Mouse (Mus musculus): ENCODE data around the gene H2-M10.1. TPM values are rescaled to one million over a fixed set of nuclear protein-coding genes. Genes with fewer than 3 reads are reported as not detected.
"Not testable (repeated sequence)": the region's sequence is repeated elsewhere in the genome, so short reads cannot be mapped to it uniquely, and the experiment has no call there.

Gene H2-M10.1
- polyA plus RNA-seq (2015; fragmentation: Nextera tagmentation; extraction: Ambion mirVana): not detected in 2 replicates

- Histone ChIP-seq H3K4me3 (no peak within 1 kb of the TSS), H3K9ac (no peak within 1 kb of the TSS), H3K36me3 (no peaks in the 10 kb centered on the region), H3K9me3 (no peaks in the 10 kb centered on the region), H3K4me1 (replicated peaks) (no peaks in the 10 kb centered on the region), H3K27ac (replicated peaks) (no peak within 1 kb of the TSS), H3K4me2 (no peak within 1 kb of the TSS), H3K27me3 (no peaks in the 10 kb centered on the region)
- 88% methylated on average over 4 of the region's 4 CpGs for WGBS
- no peak for ATAC-seq (ENCODE audit: low FRiP score, low read depth)
Measured at GRCm38 (mm10) chr17:36326055-36326454, at the start of gene H2-M10.1. TSS of gene H2-M10.1 (minus strand) at chr17:36326155.

- not testable (repeated sequence) for H3K4me3 ChIP-seq; H3K9ac ChIP-seq; H3K27ac ChIP-seq (replicated peaks); H3K4me2 ChIP-seq; H3K27me3 ChIP-seq; H3K9me3 ChIP-seq; H3K4me1 ChIP-seq (replicated peaks); ATAC-seq (ENCODE audit: low FRiP score, low read depth); H3K36me3 ChIP-seq
- WGBS: 93% methylated on average over 2 of the region's 2 CpGs
Measured at GRCm38 (mm10) chr17:36368317-36368716, 42.4 kb upstream of the H2-M10.1 start, which contains the start of gene H2-M10.3. TSS of gene H2-M10.3 (minus strand) at chr17:36368417.

GRCm38 (mm10) chr17:36362404-36362803 is 36.4 kb upstream of the H2-M10.1 start:
- ATAC-seq (ENCODE audit: low FRiP score, low read depth); H3K9me3 ChIP-seq; H3K4me1 ChIP-seq (replicated peaks); H3K9ac ChIP-seq; H3K27ac ChIP-seq (replicated peaks); H3K4me3 ChIP-seq; H3K4me2 ChIP-seq; H3K27me3 ChIP-seq; H3K36me3 ChIP-seq: not testable (repeated sequence)

GRCm38 (mm10) chr17:36357512-36357911 is 31.6 kb upstream of the H2-M10.1 start:
- H3K9me3 ChIP-seq; H3K36me3 ChIP-seq; H3K4me3 ChIP-seq; H3K4me1 ChIP-seq (replicated peaks); H3K27me3 ChIP-seq; H3K27ac ChIP-seq (replicated peaks); H3K9ac ChIP-seq; H3K4me2 ChIP-seq; ATAC-seq (ENCODE audit: low FRiP score, low read depth): not testable (repeated sequence)

GRCm38 (mm10) chr17:36355763-36356162 is 29.8 kb upstream of the H2-M10.1 start:
- ATAC-seq (ENCODE audit: low FRiP score, low read depth): peak; percentile 61; the same call in 1 of the 2 replicates
- Histone ChIP-seq H3K27me3 (0 out of 2 replicates have a peak, but pooled peaks cover 2% of the 10 kb centered on the region), H3K4me2 (no peak overlapping the region), H3K27ac (replicated peaks) (no peak overlapping the region), H3K4me3 (no peak overlapping the region), H3K9me3 (no peaks in the 10 kb centered on the region), H3K4me1 (replicated peaks) (no peaks in the 10 kb centered on the region), H3K9ac (no peak overlapping the region), H3K36me3 (no peaks in the 10 kb centered on the region)
- 41% methylated on average over 3 of the region's 3 CpGs for WGBS

GRCm38 (mm10) chr17:36355343-36355742 is 29.4 kb upstream of the H2-M10.1 start:
- H3K9ac ChIP-seq; H3K36me3 ChIP-seq; H3K4me2 ChIP-seq; H3K9me3 ChIP-seq; H3K4me3 ChIP-seq; H3K27ac ChIP-seq (replicated peaks); H3K27me3 ChIP-seq; H3K4me1 ChIP-seq (replicated peaks): not testable (repeated sequence)
- ATAC-seq (ENCODE audit: low FRiP score, low read depth): peak; percentile 85

- WGBS: 31% methylated on average over 5 of the region's 5 CpGs
- peaks cover 8% of the 10 kb centered on the region for H3K4me1 ChIP-seq (replicated peaks)
Measured at GRCm38 (mm10) chr17:36315689-36316253, 10.2 kb downstream of the H2-M10.1 start.

GRCm38 (mm10) chr17:36315041-36315688 is 10.8 kb downstream of the H2-M10.1 start:
- ATAC-seq (ENCODE audit: low FRiP score, low read depth): peak; percentile 95
- H3K9ac ChIP-seq: peak overlapping the region; percentile 70
- 0% methylated on average over 19 of the region's 19 CpGs for WGBS

More at GRCm38 (mm10) chr17:36315689-36316253, 10.2 kb downstream of the H2-M10.1 start:
- H3K9me3 ChIP-seq: no peaks in the 10 kb centered on the region
- peak overlapping the region; percentile 96 for H3K27ac ChIP-seq (replicated peaks)
- peak overlapping the region; percentile 52 for H3K4me3 ChIP-seq
- peak; percentile 75 for ATAC-seq (ENCODE audit: low FRiP score, low read depth)
- no peaks in the 10 kb centered on the region for H3K36me3 ChIP-seq
- H3K4me2 ChIP-seq: peak overlapping the region; percentile 69
- no peaks in the 10 kb centered on the region for H3K27me3 ChIP-seq
- peak overlapping the region; percentile 70 for H3K9ac ChIP-seq

GRCm38 (mm10) chr17:36314511-36314910 is 11.4 kb downstream of the H2-M10.1 start:
- H3K9me3 ChIP-seq: no peaks in the 10 kb centered on the region
- H3K27ac ChIP-seq (replicated peaks): peak overlapping the region; percentile 96
- ATAC-seq (ENCODE audit: low FRiP score, low read depth): peak; percentile 53
- H3K36me3 ChIP-seq: no peaks in the 10 kb centered on the region
- WGBS: 2% methylated on average over 9 of the region's 9 CpGs
- H3K27me3 ChIP-seq: no peaks in the 10 kb centered on the region
- peak overlapping the region; percentile 70; the same call in 1 of the 2 replicates for H3K9ac ChIP-seq
- H3K4me1 ChIP-seq (replicated peaks): peaks cover 8% of the 10 kb centered on the region
- H3K4me3 ChIP-seq: peak overlapping the region; percentile 52
- H3K4me2 ChIP-seq: peak overlapping the region; percentile 69

More at GRCm38 (mm10) chr17:36315041-36315688, 10.8 kb downstream of the H2-M10.1 start:
- no peaks in the 10 kb centered on the region for H3K27me3 ChIP-seq
- H3K9me3 ChIP-seq: no peaks in the 10 kb centered on the region
- H3K36me3 ChIP-seq: no peaks in the 10 kb centered on the region
- peak overlapping the region; percentile 96 for H3K27ac ChIP-seq (replicated peaks)
- H3K4me3 ChIP-seq: peak overlapping the region; percentile 52
- peak overlapping the region; percentile 69 for H3K4me2 ChIP-seq
- peaks cover 8% of the 10 kb centered on the region for H3K4me1 ChIP-seq (replicated peaks)

- WGBS: 47% methylated on average over 1 of the region's 1 CpGs
- peak; percentile 71 for ATAC-seq (ENCODE audit: low FRiP score, low read depth)
- Histone ChIP-seq H3K4me3 (no peak overlapping the region), H3K27me3 (no peaks in the 10 kb centered on the region), H3K36me3 (no peaks in the 10 kb centered on the region), H3K4me2 (peak overlapping the region; percentile 38), H3K9me3 (no peaks in the 10 kb centered on the region), H3K27ac (replicated peaks) (peak overlapping the region; percentile 42; the same call in 1 of the 2 replicates), H3K9ac (no peak overlapping the region), H3K4me1 (replicated peaks) (0 out of 2 replicates have a peak, but pooled peaks cover 2% of the 10 kb centered on the region)
Measured at GRCm38 (mm10) chr17:36309293-36309692, 16.7 kb downstream of the H2-M10.1 start.

- H3K4me3 ChIP-seq; H3K4me1 ChIP-seq (replicated peaks); H3K9me3 ChIP-seq; H3K27me3 ChIP-seq; H3K9ac ChIP-seq; H3K36me3 ChIP-seq: not testable (repeated sequence)
- H3K27ac ChIP-seq (replicated peaks): peak overlapping the region; percentile 59; the same call in 1 of the 2 replicates
- WGBS: 3% methylated on average over 3 of the region's 3 CpGs
- peak; percentile 81 for ATAC-seq (ENCODE audit: low FRiP score, low read depth)
- peak overlapping the region; percentile 38 for H3K4me2 ChIP-seq
Measured at GRCm38 (mm10) chr17:36308855-36309254, 17.1 kb downstream of the H2-M10.1 start.

- no peak within 1 kb of the TSS for H3K4me2 ChIP-seq
- H3K9me3 ChIP-seq: no peaks in the 10 kb centered on the region
- H3K4me1 ChIP-seq (replicated peaks): no peaks in the 10 kb centered on the region
- ATAC-seq (ENCODE audit: low FRiP score, low read depth): no peak
- H3K9ac ChIP-seq: no peak within 1 kb of the TSS
- no peaks in the 10 kb centered on the region for H3K27me3 ChIP-seq
- no peak within 1 kb of the TSS for H3K27ac ChIP-seq (replicated peaks)
- no peak within 1 kb of the TSS for H3K4me3 ChIP-seq
- H3K36me3 ChIP-seq: peaks cover 19% of the 10 kb centered on the region; the same call in 1 of the 2 replicates
- 95% methylated on average over 2 of the region's 2 CpGs for WGBS
Measured at GRCm38 (mm10) chr17:36286390-36286789, 39.6 kb downstream of the H2-M10.1 start, which contains the start of gene H2-M10.2. TSS of gene H2-M10.2 (minus strand) at chr17:36286490.

All from hindbrain, embryonic 15.5 days (tissue).